Mouse (Mus musculus) embryonic facial prominence, embryonic 11.5 days (tissue): ENCODE measurements around the gene Mast4. TPM values are rescaled to one million over a fixed set of nuclear protein-coding genes. Genes with fewer than 3 reads are reported as not detected.
A peak's percentile ranks its signal among the peaks of the same experiment; 100 is the strongest.

Source experiments
- ATAC-seq: fragments of 200-750 bp; cut with Nextera tagmentation; replicated peaks from 2 replicates; pipeline ENCODE4 v1.8.0; 2017; ENCODE audit warnings: low read depth; ENCODE audit not compliant: insufficient number of reproducible peaks, low FRiP score, low TSS enrichment
- DNase-seq: peaks from one replicate; pipeline ENCODE4 v3.0.0-alpha.2; 2015; ENCODE audit warnings: low spot score
- H3K27ac ChIP-seq: fragments of 300-500 bp; sonication (generic); replicated peaks from 2 replicates; pipeline ENCODE4 v1.5.1; 2014; ENCODE audit warnings: mild to moderate bottlenecking, low read depth, low read length, control low read depth
- H3K27me3 ChIP-seq: fragments of 300-500 bp; sonication (generic); 2 replicates; pipeline ENCODE4 v1.6.1; 2014; ENCODE audit warnings: mild to moderate bottlenecking, low read length, moderate library complexity, mixed read lengths; ENCODE audit not compliant: control insufficient read depth, insufficient read depth
- H3K36me3 ChIP-seq: fragments of 300-500 bp; sonication (generic); replicated peaks from 2 replicates; pipeline ENCODE4 v1.6.1; 2014; ENCODE audit warnings: low read depth, mild to moderate bottlenecking, low read length, moderate library complexity, mixed read lengths; ENCODE audit not compliant: control insufficient read depth, insufficient read depth
- H3K4me1 ChIP-seq: fragments of 300-500 bp; sonication (generic); 2 replicates; pipeline ENCODE4 v1.6.1; 2014; ENCODE audit warnings: low read length, mixed read lengths; ENCODE audit not compliant: control insufficient read depth, insufficient read depth
- H3K4me2 ChIP-seq: fragments of 300-500 bp; sonication (generic); 2 replicates; pipeline ENCODE4 v1.6.1; 2014; ENCODE audit warnings: low read depth, mild to moderate bottlenecking, control low read depth, low read length, moderate library complexity
- H3K4me3 ChIP-seq: fragments of 300-500 bp; sonication (generic); 2 replicates; pipeline ENCODE4 v1.5.1; 2014; ENCODE audit warnings: low read depth, low read length, control low read depth
- H3K9ac ChIP-seq: fragments of 300-500 bp; sonication (generic); replicated peaks from 2 replicates; pipeline ENCODE4 v1.6.1; 2014; ENCODE audit warnings: mild to moderate bottlenecking, control low read depth, low read length
- H3K9me3 ChIP-seq: fragments of 300-500 bp; sonication (generic); replicated peaks from 2 replicates; pipeline ENCODE4 v1.6.1; 2016; ENCODE audit warnings: mild to moderate bottlenecking, low read length, inconsistent platforms, mixed read lengths; ENCODE audit not compliant: control insufficient read depth
- WGBS: fragments of 180-500 bp; shearing (Covaris S2); extraction: QIAGEN DNeasy Blood & Tissue Kit; methylation state at CpG from one replicate; pipeline ENCODE4 v1.1.7; 2014; 5-methylcytosine and 5-hydroxymethylcytosine counted together
- polyA plus RNA-seq: library from polyadenylated mRNA; unstranded; fragments of >200 nt; fragmentation: Nextera tagmentation; extraction: Ambion mirVana; gene quantifications from 2 replicates; pipeline ENCODE4 v1.2.1, GENCODE M21; 2014

Mast4 gene
- polyA plus RNA-seq, 1 experiment from 2014 or later = 17.1 TPM

DNA sequence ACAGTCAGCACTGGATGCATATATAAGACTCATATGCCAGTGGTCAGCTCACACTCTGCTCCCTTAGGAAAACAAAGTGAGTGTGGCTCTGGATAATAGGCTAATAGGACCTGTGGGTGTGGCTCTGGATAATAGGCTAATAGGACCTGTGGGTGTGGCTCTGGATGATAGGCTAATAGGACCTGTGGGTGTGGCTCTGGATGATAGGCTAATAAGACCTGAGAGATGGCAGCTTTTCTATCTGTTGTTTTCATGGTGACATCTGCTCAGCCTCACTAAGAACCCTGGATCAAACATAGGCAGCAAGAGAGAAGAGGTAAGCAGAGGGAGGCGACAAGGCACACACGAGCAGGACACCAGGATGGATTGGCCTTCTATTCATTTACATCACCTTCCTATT, 483.7 kb downstream of the Mast4 start:
- Histone ChIP-seq H3K9me3 (no peaks in the 10 kb centered on the region), H3K4me3 (no peak overlapping the region), H3K4me1 (no peaks in the 10 kb centered on the region), H3K9ac (no peak overlapping the region), H3K4me2 (no peak overlapping the region), H3K36me3 (no peaks in the 10 kb centered on the region), H3K27ac (no peak overlapping the region), H3K27me3 (no peaks in the 10 kb centered on the region)
- 91% methylated on average over 2 of the region's 2 CpGs for WGBS
- ATAC-seq (no peak), DNase-seq (no peak)

- Histone ChIP-seq H3K4me2 (no peak overlapping the region), H3K4me1 (no peaks in the 10 kb centered on the region), H3K9me3 (no peaks in the 10 kb centered on the region), H3K27ac (no peak overlapping the region), H3K36me3 (no peaks in the 10 kb centered on the region), H3K27me3 (no peaks in the 10 kb centered on the region), H3K4me3 (no peak overlapping the region), H3K9ac (no peak overlapping the region)
- DNase-seq (no peak), ATAC-seq (no peak)
- 74% methylated on average over 3 of the region's 3 CpGs for WGBS
Measured at GRCm38 (mm10) chr13:102849068-102849467, 485.2 kb downstream of the Mast4 start.

GRCm38 (mm10) chr13:102846473-102846872, 487.8 kb downstream of the Mast4 start:
- Histone ChIP-seq H3K27me3 (no peaks in the 10 kb centered on the region), H3K27ac (no peak overlapping the region), H3K4me1 (no peaks in the 10 kb centered on the region), H3K4me2 (no peak overlapping the region), H3K9me3 (no peaks in the 10 kb centered on the region), H3K36me3 (no peaks in the 10 kb centered on the region), H3K9ac (no peak overlapping the region), H3K4me3 (no peak overlapping the region)
- ATAC-seq (no peak), DNase-seq (no peak)
- WGBS = 75% methylated on average over 4 of the region's 4 CpGs

- DNase-seq (no peak), ATAC-seq (0 out of 2 replicates have a peak, but pooled peaks have one; percentile 39)
Measured at GRCm38 (mm10) chr13:102842715-102843114, 491.6 kb downstream of the Mast4 start.

DNA sequence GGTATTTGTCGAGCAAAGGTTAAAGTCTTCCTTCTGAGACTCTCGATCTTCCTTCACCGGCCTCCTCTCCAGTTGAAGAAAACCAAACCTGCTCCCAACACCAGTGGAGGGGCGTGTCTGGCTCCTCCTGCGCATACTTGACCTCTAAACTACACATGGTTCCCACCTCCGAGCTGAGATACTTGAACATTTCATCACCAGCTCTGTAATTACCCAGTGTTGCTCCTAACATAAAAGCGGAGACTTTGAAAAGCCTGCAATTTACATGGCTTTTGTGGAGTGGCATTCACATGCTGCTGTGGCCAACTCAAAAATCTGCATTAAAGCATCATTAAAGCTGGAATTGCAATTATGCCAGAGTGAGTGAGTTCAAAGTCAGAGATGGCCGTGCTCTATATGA, 492.1 kb downstream of the Mast4 start:
- no peak overlapping the region for H3K27ac ChIP-seq
- WGBS = 62% methylated on average over 8 of the region's 8 CpGs
- no peaks in the 10 kb centered on the region for H3K9me3 ChIP-seq
- H3K27me3 ChIP-seq = no peaks in the 10 kb centered on the region
- no peak overlapping the region for H3K4me3 ChIP-seq
- no peaks in the 10 kb centered on the region for H3K4me1 ChIP-seq
- no peak overlapping the region for H3K4me2 ChIP-seq
- no peak overlapping the region for H3K9ac ChIP-seq
- DNase-seq (peak; percentile 26), ATAC-seq (no peak)
- no peaks in the 10 kb centered on the region for H3K36me3 ChIP-seq

More at GRCm38 (mm10) chr13:102842715-102843114, 491.6 kb downstream of the Mast4 start:
- Histone ChIP-seq H3K36me3 (no peaks in the 10 kb centered on the region), H3K9ac (no peak overlapping the region), H3K27ac (no peak overlapping the region), H3K4me2 (no peak overlapping the region), H3K27me3 (no peaks in the 10 kb centered on the region), H3K4me3 (no peak overlapping the region), H3K9me3 (no peaks in the 10 kb centered on the region), H3K4me1 (no peaks in the 10 kb centered on the region)
- 82% methylated on average over 2 of the region's 2 CpGs for WGBS

GRCm38 (mm10) chr13:102839741-102840482, 494.4 kb downstream of the Mast4 start:
- no peak overlapping the region for H3K27ac ChIP-seq
- no peak for DNase-seq

GRCm38 (mm10) chr13:102837427-102837826, 496.9 kb downstream of the Mast4 start:
- H3K9me3 ChIP-seq = no peaks in the 10 kb centered on the region
- no peak overlapping the region for H3K4me3 ChIP-seq
- no peaks in the 10 kb centered on the region for H3K36me3 ChIP-seq
- DNase-seq = no peak
- WGBS = 69% methylated on average over 4 of the region's 4 CpGs
- H3K27ac ChIP-seq = no peak overlapping the region
- no peak for ATAC-seq
- H3K9ac ChIP-seq = no peak overlapping the region
- no peaks in the 10 kb centered on the region for H3K4me1 ChIP-seq
- H3K27me3 ChIP-seq = no peaks in the 10 kb centered on the region
- H3K4me2 ChIP-seq = no peak overlapping the region

More at GRCm38 (mm10) chr13:102839741-102840482, 494.4 kb downstream of the Mast4 start:
- Histone ChIP-seq H3K9ac (no peak overlapping the region), H3K9me3 (no peaks in the 10 kb centered on the region), H3K27me3 (no peaks in the 10 kb centered on the region), H3K36me3 (no peaks in the 10 kb centered on the region), H3K4me2 (no peak overlapping the region), H3K4me3 (no peak overlapping the region), H3K4me1 (no peaks in the 10 kb centered on the region)
- no peak for ATAC-seq
- 48% methylated on average over 7 of the region's 7 CpGs for WGBS

- Histone ChIP-seq H3K27ac (no peak overlapping the region), H3K36me3 (no peaks in the 10 kb centered on the region), H3K9ac (no peak overlapping the region), H3K4me3 (no peak overlapping the region), H3K27me3 (no peaks in the 10 kb centered on the region), H3K4me1 (no peaks in the 10 kb centered on the region), H3K4me2 (no peak overlapping the region), H3K9me3 (no peaks in the 10 kb centered on the region)
- 83% methylated on average over 8 of the region's 8 CpGs for WGBS
- DNase-seq = no peak
- no peak for ATAC-seq
Measured at GRCm38 (mm10) chr13:102835336-102835735, 499.0 kb downstream of the Mast4 start.
